Mouse (Mus musculus) liver, adult 2 months (tissue): ENCODE results near the gene Ndufa6. TPM values are rescaled to one million over a fixed set of nuclear protein-coding genes. Genes with fewer than 3 reads are reported as not detected.
"Not testable (repeated sequence)": the region's sequence is repeated elsewhere in the genome, so short reads cannot be mapped to it uniquely, and the experiment has no call there.

Experiments used
- DNase-seq: peaks from one replicate; pipeline ENCODE4 v3.0.0-alpha.2; 2011; ENCODE audit warnings: low read depth, low spot score; ENCODE audit errors: extremely low read depth
- H3K27ac ChIP-seq: fragments of 200-500 bp; replicated peaks from 2 replicates; pipeline ENCODE4 v1.5.1; 2012; ENCODE audit warnings: low read depth, mild to moderate bottlenecking, control low read depth, inconsistent platforms, low read length; ENCODE audit not compliant: insufficient read depth
- H3K27me3 ChIP-seq: fragments of 200-500 bp; 2 replicates; pipeline ENCODE4 v1.6.1; 2012; ENCODE audit warnings: mild to moderate bottlenecking, moderate library complexity, low read length, inconsistent platforms; ENCODE audit not compliant: control insufficient read depth, insufficient read depth
- H3K36me3 ChIP-seq: fragments of 200-500 bp; 2 replicates; pipeline ENCODE4 v1.6.1; 2012; ENCODE audit warnings: low read length, inconsistent platforms; ENCODE audit not compliant: control insufficient read depth, insufficient read depth
- H3K4me1 ChIP-seq: fragments of 200-500 bp; 2 replicates; pipeline ENCODE4 v1.6.1; 2011; ENCODE audit warnings: low read length; ENCODE audit not compliant: control insufficient read depth, insufficient read depth
- H3K4me3 ChIP-seq: fragments of 200-500 bp; 2 replicates; pipeline ENCODE4 v1.5.1; 2011; ENCODE audit warnings: low read depth, mild to moderate bottlenecking, control low read depth, low read length, moderate library complexity; ENCODE audit not compliant: insufficient read depth
- H3K79me2 ChIP-seq: fragments of 200-500 bp; 2 replicates; pipeline ENCODE4 v1.6.1; 2012; ENCODE audit warnings: inconsistent platforms, mild to moderate bottlenecking, low read length, moderate library complexity; ENCODE audit not compliant: control insufficient read depth, insufficient read depth
- H3K9ac ChIP-seq: fragments of 200-500 bp; 2 replicates; pipeline ENCODE4 v1.6.1; 2012; ENCODE audit warnings: low read depth, mild to moderate bottlenecking, control low read depth, inconsistent platforms, low read length
- CTCF ChIP-seq: fragments of 200-500 bp; IDR thresholded peaks from 2 replicates; pipeline ENCODE4 v1.5.1; 2011; ENCODE audit warnings: low read depth, low read length, control low read depth
- POLR2A ChIP-seq: fragments of 200-500 bp; IDR thresholded peaks from 2 replicates; pipeline ENCODE4 v1.6.1; 2011; ENCODE audit warnings: low read length, control low read depth; ENCODE audit not compliant: insufficient read depth; ENCODE audit errors: extremely low read depth
- WGBS: fragments of 180-500 bp; shearing (Covaris S2); methylation state at CpG from one replicate; pipeline ENCODE4 v1.1.7; 2018; 5-methylcytosine and 5-hydroxymethylcytosine counted together
- polyA plus RNA-seq: library from polyadenylated mRNA; depleted of rRNA; stranded (reverse); fragments of >200 nt; gene quantifications from 2 replicates; pipeline ENCODE4 v1.2.3, GENCODE M21; 2012
- total RNA-seq: library from RNA; depleted of rRNA; stranded (reverse); fragments of >200 nt; gene quantifications from 2 replicates; pipeline ENCODE4 v1.2.3, GENCODE M21; 2014

Ndufa6 gene
- total and polyA plus RNA-seq, 2 experiments, result 441 to 1,175 TPM

GRCm38 (mm10) chr15:82372991-82373390 is 18.9 kb upstream of the Ndufa6 start:
- H3K36me3 ChIP-seq, result peaks cover 32% of the 10 kb centered on the region
- DNase-seq, result no peak
- TF ChIP-seq POLR2A, result no peak
- TF ChIP-seq CTCF, result no peak
- no peak overlapping the region for H3K4me3 ChIP-seq
- WGBS, result 86% methylated on average over 5 of the region's 5 CpGs
- no peaks in the 10 kb centered on the region for H3K27me3 ChIP-seq
- H3K79me2 ChIP-seq, result peaks cover 8% of the 10 kb centered on the region; the same call in 1 of the 2 replicates
- H3K27ac ChIP-seq, result no peak overlapping the region
- H3K4me1 ChIP-seq, result peaks cover 18% of the 10 kb centered on the region
- no peak overlapping the region for H3K9ac ChIP-seq

GRCm38 (mm10) chr15:82372446-82372845 is 18.3 kb upstream of the Ndufa6 start:
- peaks cover 12% of the 10 kb centered on the region for H3K4me1 ChIP-seq
- no peak overlapping the region for H3K4me3 ChIP-seq
- DNase-seq, result no peak
- 78% methylated on average over 6 of the region's 6 CpGs for WGBS
- no peak overlapping the region for H3K27ac ChIP-seq
- no peak overlapping the region for H3K9ac ChIP-seq
- peaks cover 34% of the 10 kb centered on the region for H3K36me3 ChIP-seq
- TF ChIP-seq CTCF (no peak), POLR2A (no peak)
- peaks cover 3% of the 10 kb centered on the region; the same call in 1 of the 2 replicates for H3K79me2 ChIP-seq
- H3K27me3 ChIP-seq, result no peaks in the 10 kb centered on the region

- WGBS, result 64% methylated on average over 1 of the region's 1 CpGs
- TF ChIP-seq POLR2A, result no peak
These were observed 14.7 kb upstream of the Ndufa6 start for GRCm38 (mm10) chr15:82368851-82369250.

GRCm38 (mm10) chr15:82368146-82368545 is 14.0 kb upstream of the Ndufa6 start:
- no peaks in the 10 kb centered on the region for H3K79me2 ChIP-seq
- H3K27me3 ChIP-seq, result no peaks in the 10 kb centered on the region
- WGBS, result 84% methylated on average over 4 of the region's 4 CpGs
- H3K36me3 ChIP-seq, result peaks cover 15% of the 10 kb centered on the region
- H3K4me3 ChIP-seq, result no peak overlapping the region
- no peaks in the 10 kb centered on the region for H3K4me1 ChIP-seq
- peak overlapping the region; percentile 55; the same call in 1 of the 2 replicates for H3K27ac ChIP-seq
- TF ChIP-seq POLR2A (no peak), CTCF (no peak)
- no peak for DNase-seq
- H3K9ac ChIP-seq, result no peak overlapping the region

More at GRCm38 (mm10) chr15:82368851-82369250, 14.7 kb upstream of the Ndufa6 start:
- Histone ChIP-seq H3K4me3 (no peak overlapping the region), H3K4me1 (no peaks in the 10 kb centered on the region), H3K27ac (0 out of 2 replicates have a peak overlapping the region, but pooled peaks have one; percentile 0), H3K36me3 (peaks cover 17% of the 10 kb centered on the region), H3K27me3 (no peaks in the 10 kb centered on the region), H3K9ac (no peak overlapping the region), H3K79me2 (no peaks in the 10 kb centered on the region)
- no peak for DNase-seq

- Histone ChIP-seq H3K4me1 (peaks cover 15% of the 10 kb centered on the region), H3K27ac (peak overlapping the region; percentile 76), H3K9ac (peak overlapping the region; percentile 67), H3K4me3 (peak overlapping the region; percentile 42)
- H3K79me2 ChIP-seq, DNase-seq, H3K36me3 ChIP-seq, H3K27me3 ChIP-seq: not testable (repeated sequence)
- 10% methylated on average over 6 of the region's 9 CpGs for WGBS
These were observed 10.4 kb upstream of the Ndufa6 start for GRCm38 (mm10) chr15:82364561-82364960.

- H3K36me3 ChIP-seq, H3K27ac ChIP-seq, H3K27me3 ChIP-seq, DNase-seq, H3K79me2 ChIP-seq, H3K4me3 ChIP-seq, H3K9ac ChIP-seq: not testable (repeated sequence)
- H3K4me1 ChIP-seq, result peaks cover 16% of the 10 kb centered on the region
- 71% methylated on average over 9 of the region's 12 CpGs for WGBS
These were observed 9.7 kb upstream of the Ndufa6 start for GRCm38 (mm10) chr15:82363801-82364200.
